Mouse (Mus musculus) kidney, embryonic 16.5 days (tissue): ENCODE data around the gene Rbm45. TPM values are rescaled to one million over a fixed set of nuclear protein-coding genes. Genes with fewer than 3 reads are reported as not detected.

Source experiments
- ATAC-seq: fragments of 200-750 bp; cut with Nextera tagmentation; 2 replicates; pipeline ENCODE4 v1.8.0; 2017; ENCODE audit warnings: moderate TSS enrichment; ENCODE audit not compliant: low FRiP score, low TSS enrichment
- H3K27ac ChIP-seq: fragments of 300-500 bp; sonication (generic); 2 replicates; pipeline ENCODE4 v1.5.1; 2014; ENCODE audit warnings: low read length
- H3K27me3 ChIP-seq: fragments of 300-500 bp; sonication (generic); 2 replicates; pipeline ENCODE4 v1.6.1; 2014; ENCODE audit warnings: low read length, control low read depth, mixed read lengths; ENCODE audit not compliant: insufficient read depth
- H3K36me3 ChIP-seq: fragments of 300-500 bp; sonication (generic); 2 replicates; pipeline ENCODE4 v1.6.1; 2014; ENCODE audit warnings: low read length, control low read depth, mixed read lengths; ENCODE audit not compliant: insufficient read depth
- H3K4me1 ChIP-seq: fragments of 300-500 bp; sonication (generic); 2 replicates; pipeline ENCODE4 v1.6.1; 2014; ENCODE audit warnings: low read length, control low read depth, mixed read lengths; ENCODE audit not compliant: insufficient read depth
- H3K4me2 ChIP-seq: fragments of 300-500 bp; sonication (generic); replicated peaks from 2 replicates; pipeline ENCODE4 v1.6.1; 2014; ENCODE audit warnings: low read depth, low read length
- H3K4me3 ChIP-seq: fragments of 300-500 bp; sonication (generic); 2 replicates; pipeline ENCODE4 v1.5.1; 2014; ENCODE audit warnings: mild to moderate bottlenecking, low read length
- H3K9ac ChIP-seq: fragments of 300-500 bp; sonication (generic); replicated peaks from 2 replicates; pipeline ENCODE4 v1.6.1; 2014; ENCODE audit warnings: low read length
- H3K9me3 ChIP-seq: fragments of 300-500 bp; sonication (generic); 2 replicates; pipeline ENCODE4 v1.6.1; 2016; ENCODE audit warnings: low read length, control low read depth
- WGBS: fragments of 180-500 bp; shearing (Covaris S2); extraction: QIAGEN DNeasy Blood & Tissue Kit; methylation state at CpG from one replicate; pipeline ENCODE4 v1.1.7; 2014; 5-methylcytosine and 5-hydroxymethylcytosine counted together
- polyA plus RNA-seq: library from polyadenylated mRNA; unstranded; fragments of >200 nt; fragmentation: Nextera tagmentation; extraction: Ambion mirVana; gene quantifications from 2 replicates; pipeline ENCODE4 v1.2.1, GENCODE M21; 2015

Rbm45 gene
- polyA plus RNA-seq, 1 experiment from 2014 or later = 14.5 TPM

DNA sequence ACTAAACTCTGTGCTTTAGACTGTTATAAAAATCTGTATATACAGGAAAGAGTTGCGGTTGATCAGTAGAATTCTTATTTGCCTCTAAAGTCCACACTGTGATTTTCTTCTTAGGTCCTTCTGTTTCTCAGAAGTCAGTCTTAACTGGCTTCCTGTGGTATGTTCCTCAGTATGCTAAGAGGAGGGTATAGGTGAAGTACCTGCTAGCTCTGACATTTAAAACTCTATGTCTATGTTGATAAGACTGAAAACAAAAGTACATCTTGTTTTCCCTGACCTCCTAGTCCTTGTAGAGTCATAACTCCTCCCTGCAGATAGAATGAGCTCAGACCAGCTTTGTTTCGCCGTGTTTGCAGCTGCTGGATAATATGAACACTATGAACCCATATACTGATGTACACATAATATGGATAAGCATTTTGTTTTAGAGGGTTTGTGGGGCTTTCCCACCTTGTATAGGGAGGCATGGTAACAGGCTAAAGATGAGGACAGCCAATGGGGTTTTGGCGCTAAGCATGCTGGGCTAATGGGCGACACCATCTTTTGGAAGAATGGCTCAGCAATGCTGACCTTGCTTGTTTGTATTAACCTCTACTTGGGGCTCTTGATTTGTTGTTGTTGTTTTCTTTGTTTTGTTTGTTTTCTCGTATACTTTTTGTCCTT is 4.9 kb downstream of the Rbm45 start:
- H3K27me3 ChIP-seq = no peaks in the 10 kb centered on the region
- 88% methylated on average over 6 of the region's 6 CpGs for WGBS
- H3K36me3 ChIP-seq = peaks cover 45% of the 10 kb centered on the region
- no peak overlapping the region for H3K9ac ChIP-seq
- H3K4me3 ChIP-seq = no peak overlapping the region
- no peak overlapping the region for H3K4me2 ChIP-seq
- ATAC-seq = no peak
- H3K4me1 ChIP-seq = peaks cover 12% of the 10 kb centered on the region
- no peaks in the 10 kb centered on the region for H3K9me3 ChIP-seq
- no peak overlapping the region for H3K27ac ChIP-seq

DNA sequence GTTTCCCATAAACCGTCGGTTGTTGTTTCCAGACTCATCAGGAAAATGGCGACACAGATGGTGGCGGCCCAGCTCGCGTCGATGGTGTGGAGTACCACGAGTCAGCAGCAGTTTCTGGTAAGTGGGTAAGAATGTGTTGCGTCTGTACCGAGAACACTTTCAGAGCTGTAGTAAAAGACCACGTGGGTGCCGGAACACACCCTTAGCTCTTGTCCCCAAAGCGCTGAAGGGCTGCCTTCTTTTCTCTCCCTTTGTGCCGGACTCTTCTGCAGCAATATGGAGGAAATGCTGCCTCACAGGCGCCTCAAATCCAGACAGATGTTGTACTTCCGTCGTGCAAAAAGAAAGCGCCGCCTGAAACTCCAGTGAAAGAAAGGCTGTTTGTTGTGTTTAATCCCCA is 8.9 kb downstream of the Rbm45 start:
- 92% methylated on average over 19 of the region's 19 CpGs for WGBS
- ATAC-seq = no peak
- no peak overlapping the region for H3K4me3 ChIP-seq
- H3K27ac ChIP-seq = no peak overlapping the region
- H3K4me2 ChIP-seq = no peak overlapping the region
- H3K4me1 ChIP-seq = no peaks in the 10 kb centered on the region
- peaks cover 47% of the 10 kb centered on the region for H3K36me3 ChIP-seq
- no peaks in the 10 kb centered on the region for H3K27me3 ChIP-seq
- H3K9me3 ChIP-seq = no peaks in the 10 kb centered on the region
- H3K9ac ChIP-seq = no peak overlapping the region

DNA sequence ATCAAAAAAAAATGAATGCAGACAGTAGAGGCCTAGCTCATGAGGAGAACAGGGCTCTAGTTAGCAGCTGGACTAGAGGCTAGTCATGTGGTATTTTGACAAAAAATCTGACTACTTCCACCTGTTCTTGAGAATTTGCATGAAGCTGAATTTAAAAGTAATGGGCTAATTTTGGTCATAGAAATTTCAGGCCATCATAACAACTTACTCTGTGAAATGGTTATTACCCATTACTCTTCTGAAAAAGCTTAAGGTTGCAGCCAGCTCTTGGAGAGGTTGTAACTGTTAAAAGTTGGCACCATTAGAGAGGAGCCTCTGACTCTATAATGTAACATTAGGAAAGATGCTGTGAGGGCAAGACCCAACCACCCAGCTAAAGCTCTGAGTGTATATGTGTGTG is 16.7 kb downstream of the Rbm45 start:
- no peak overlapping the region for H3K4me3 ChIP-seq
- peaks cover 13% of the 10 kb centered on the region; the same call in 1 of the 2 replicates for H3K36me3 ChIP-seq
- no peaks in the 10 kb centered on the region for H3K4me1 ChIP-seq
- no peaks in the 10 kb centered on the region for H3K27me3 ChIP-seq
- H3K4me2 ChIP-seq = no peak overlapping the region
- no peaks in the 10 kb centered on the region for H3K9me3 ChIP-seq
- no peak overlapping the region for H3K27ac ChIP-seq
- no peak for ATAC-seq
- H3K9ac ChIP-seq = no peak overlapping the region

DNA sequence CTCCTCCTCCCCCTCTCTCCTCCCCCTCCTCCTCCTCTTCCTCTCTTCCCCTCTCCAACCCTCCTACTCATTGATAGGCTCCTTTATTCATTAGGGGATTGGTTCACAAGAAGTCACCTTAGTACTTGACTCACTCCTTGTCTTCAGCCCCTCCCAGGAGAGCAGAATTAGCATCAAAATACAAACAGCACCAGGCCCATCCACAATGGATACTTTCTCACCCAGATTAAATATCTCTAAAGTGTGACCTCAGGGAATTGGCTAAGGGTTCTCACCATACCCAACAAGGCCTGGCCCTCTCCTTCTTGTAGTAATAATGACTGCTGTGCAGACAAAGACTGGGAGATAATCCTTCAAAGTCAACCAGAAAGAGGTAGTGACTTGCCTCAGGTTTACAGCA is 30.4 kb downstream of the Rbm45 start:
- Histone ChIP-seq H3K4me1 (no peaks in the 10 kb centered on the region), H3K9ac (no peak overlapping the region), H3K27ac (no peak overlapping the region), H3K9me3 (no peaks in the 10 kb centered on the region), H3K4me2 (no peak overlapping the region), H3K36me3 (no peaks in the 10 kb centered on the region), H3K27me3 (peaks cover 15% of the 10 kb centered on the region), H3K4me3 (no peak overlapping the region)
- ATAC-seq = no peak

DNA sequence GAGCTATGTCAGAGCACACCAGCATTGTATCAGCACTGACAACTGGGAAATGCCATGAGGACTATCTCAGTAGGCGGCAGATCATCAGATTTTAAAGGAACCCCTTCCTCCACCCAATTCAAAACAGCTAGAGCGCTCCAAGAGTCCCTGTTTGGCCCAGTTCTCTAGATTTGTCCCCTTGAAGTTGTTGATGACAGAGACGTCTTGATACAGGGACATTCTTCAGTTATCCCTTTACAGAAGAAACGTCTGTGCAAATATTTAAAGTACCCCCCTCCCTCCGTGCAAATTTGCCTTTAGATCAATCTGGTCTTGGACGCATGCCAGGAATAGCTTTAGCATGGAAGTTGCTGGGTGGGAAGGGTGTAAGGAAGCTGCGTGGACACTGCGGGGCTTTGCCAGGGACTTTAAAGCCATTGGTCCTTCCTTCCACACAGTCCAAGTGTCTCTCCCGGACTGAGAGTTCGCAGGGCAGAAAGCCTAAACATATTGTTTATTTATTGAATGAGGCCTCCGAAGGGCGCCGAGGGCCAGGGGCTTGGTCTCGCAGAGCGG is 35.9 kb downstream of the Rbm45 start:
- H3K4me2 ChIP-seq = peak overlapping the region; percentile 74
- 3% methylated on average over 15 of the region's 15 CpGs for WGBS
- peak; percentile 47 for ATAC-seq
- H3K27ac ChIP-seq = peak overlapping the region; percentile 70
- H3K9me3 ChIP-seq = no peaks in the 10 kb centered on the region
- H3K27me3 ChIP-seq = peaks cover 15% of the 10 kb centered on the region
- no peaks in the 10 kb centered on the region for H3K36me3 ChIP-seq
- peak overlapping the region; percentile 76 for H3K4me3 ChIP-seq
- H3K9ac ChIP-seq = peak overlapping the region; percentile 79
- peaks cover 12% of the 10 kb centered on the region for H3K4me1 ChIP-seq

DNA sequence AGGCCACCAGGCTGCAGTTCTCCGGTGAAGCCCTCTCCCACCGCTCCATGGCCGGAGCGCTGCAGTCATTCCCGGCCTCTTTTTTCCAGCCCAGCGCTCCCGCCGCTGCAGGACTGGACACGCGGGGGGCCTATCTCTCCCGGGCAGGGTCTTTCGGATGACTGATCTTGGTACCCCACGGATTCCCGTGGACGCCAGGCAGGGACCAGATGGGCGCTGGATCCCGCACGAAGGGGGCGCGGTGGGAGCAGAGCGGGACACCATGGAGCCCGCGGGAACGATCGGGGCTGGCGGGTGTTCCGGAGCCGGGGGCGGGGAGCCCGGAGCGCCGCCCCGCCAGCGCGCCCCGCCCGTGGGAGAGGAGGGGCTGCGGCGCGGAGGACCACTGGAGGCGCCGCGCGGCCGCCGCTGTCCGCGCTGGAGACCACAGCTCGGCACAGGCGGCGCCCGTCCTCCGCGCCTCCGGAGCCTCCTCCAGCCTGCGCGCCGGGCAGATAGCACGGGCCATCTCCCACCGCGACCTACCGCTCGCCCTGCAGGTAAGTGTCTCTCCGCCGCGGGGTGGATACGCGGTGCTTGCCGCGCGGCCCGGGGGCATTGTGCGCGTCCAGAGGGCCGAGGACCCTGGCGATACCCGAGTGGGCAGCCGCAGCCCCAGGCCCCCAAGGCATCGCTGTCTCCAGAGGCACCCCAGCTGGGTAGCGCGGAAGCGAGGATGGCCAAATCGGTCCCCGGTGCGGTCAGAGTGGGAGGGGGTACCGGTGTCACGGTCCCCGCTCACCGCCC is 36.6 kb downstream of the Rbm45 start, which contains the start of gene Osbpl6:
Gene Osbpl6, plus strand, starts transcription at position 358 of the 786 bp plus-strand sequence.
- Histone ChIP-seq H3K4me3 (peak within 1 kb of the TSS; percentile 76), H3K9me3 (no peaks in the 10 kb centered on the region), H3K36me3 (no peaks in the 10 kb centered on the region), H3K9ac (peak within 1 kb of the TSS; percentile 79), H3K27ac (peak within 1 kb of the TSS; percentile 70), H3K4me2 (peak within 1 kb of the TSS; percentile 74), H3K4me1 (peaks cover 12% of the 10 kb centered on the region), H3K27me3 (peaks cover 15% of the 10 kb centered on the region)
- ATAC-seq = peak; percentile 95
- under 1% methylated on average over 88 of the region's 89 CpGs for WGBS

DNA sequence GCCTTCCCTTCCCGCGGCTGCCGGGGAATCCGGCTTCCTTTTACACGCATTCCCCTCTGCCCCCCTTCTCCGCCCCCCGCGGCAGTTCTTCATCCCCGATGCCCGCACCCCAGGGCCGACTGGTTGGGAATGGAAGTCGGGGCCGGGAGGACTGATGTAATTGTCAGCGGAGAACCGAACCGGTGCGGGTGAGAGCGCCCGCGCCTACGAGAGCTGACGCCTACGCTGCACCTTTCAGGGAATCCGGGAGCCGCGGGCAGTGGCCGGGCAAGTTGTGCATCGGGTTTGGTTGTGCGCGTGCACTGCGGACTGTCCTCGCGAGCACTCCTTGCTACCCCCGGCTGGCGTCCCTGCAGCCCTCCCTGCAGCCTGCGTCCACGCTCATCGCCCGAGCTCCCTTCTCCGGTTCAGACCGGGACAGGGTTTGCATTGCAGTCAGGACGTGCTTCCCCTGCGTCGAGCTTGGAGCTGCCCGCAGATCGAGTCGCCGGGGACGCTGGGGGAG is 37.2 kb downstream of the Rbm45 start:
- ATAC-seq = peak; percentile 78
- H3K27ac ChIP-seq = peak overlapping the region; percentile 49
- peaks cover 15% of the 10 kb centered on the region for H3K27me3 ChIP-seq
- H3K36me3 ChIP-seq = no peaks in the 10 kb centered on the region
- peak overlapping the region; percentile 74 for H3K4me2 ChIP-seq
- H3K9ac ChIP-seq = peak overlapping the region; percentile 79
- H3K4me3 ChIP-seq = peak overlapping the region; percentile 76
- under 1% methylated on average over 48 of the region's 49 CpGs for WGBS
- H3K4me1 ChIP-seq = peaks cover 12% of the 10 kb centered on the region
- H3K9me3 ChIP-seq = no peaks in the 10 kb centered on the region

DNA sequence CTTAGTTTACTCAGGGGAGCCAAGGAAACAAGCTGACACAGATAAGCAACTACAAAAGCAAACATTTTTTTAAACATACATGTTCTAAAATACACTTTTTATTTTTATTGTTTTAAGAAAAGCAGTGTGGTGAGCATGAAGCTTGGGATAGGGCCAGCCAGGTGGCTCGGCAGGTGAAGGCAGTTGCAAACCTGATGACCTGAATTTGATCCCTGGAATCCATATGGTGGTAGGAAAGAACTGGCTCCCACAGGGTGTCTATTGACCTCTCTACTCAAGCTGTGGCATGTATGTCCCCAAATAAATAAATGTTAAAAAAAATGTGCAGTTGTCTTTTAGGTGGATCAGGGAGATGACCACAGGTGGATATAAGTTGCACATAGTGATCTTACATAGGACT is 39.7 kb downstream of the Rbm45 start:
- Histone ChIP-seq H3K9me3 (no peaks in the 10 kb centered on the region), H3K36me3 (no peaks in the 10 kb centered on the region), H3K9ac (no peak overlapping the region), H3K27ac (no peak overlapping the region), H3K4me2 (no peak overlapping the region), H3K4me1 (peaks cover 12% of the 10 kb centered on the region), H3K27me3 (peaks cover 5% of the 10 kb centered on the region; the same call in 1 of the 2 replicates), H3K4me3 (no peak overlapping the region)
- ATAC-seq = no peak
- WGBS = 57% methylated on average over 1 of the region's 1 CpGs

DNA sequence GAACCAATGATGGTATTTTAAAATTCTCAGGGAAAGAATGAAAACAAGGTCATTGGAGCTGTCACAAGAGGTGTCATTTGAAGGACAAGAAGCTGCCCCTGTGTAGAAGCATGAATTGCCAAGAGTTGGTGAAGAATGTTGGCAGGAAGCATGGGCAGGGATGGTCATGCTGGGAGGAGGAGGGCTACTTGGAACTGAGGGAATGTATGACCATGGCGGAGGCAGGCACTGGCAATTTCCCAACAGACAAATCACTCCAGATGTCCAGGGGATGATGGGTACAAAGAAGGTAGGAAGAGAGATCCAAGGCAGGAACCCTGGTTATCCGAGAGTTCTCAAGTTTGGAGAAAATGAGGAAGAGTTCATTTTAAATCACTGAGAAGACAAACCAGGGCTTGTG is 40.2 kb downstream of the Rbm45 start:
- H3K4me2 ChIP-seq = no peak overlapping the region
- no peak overlapping the region for H3K9ac ChIP-seq
- H3K36me3 ChIP-seq = no peaks in the 10 kb centered on the region
- no peak overlapping the region for H3K4me3 ChIP-seq
- peaks cover 12% of the 10 kb centered on the region for H3K4me1 ChIP-seq
- WGBS = 89% methylated on average over 2 of the region's 2 CpGs
- no peak for ATAC-seq
- peaks cover under 1% of the 10 kb centered on the region; the same call in 1 of the 2 replicates for H3K27me3 ChIP-seq
- H3K27ac ChIP-seq = no peak overlapping the region
- no peaks in the 10 kb centered on the region for H3K9me3 ChIP-seq
